Mouse (Mus musculus) ovary, postnatal 14 days (tissue): ENCODE measurements at regions not wholly inside any gene's neighbourhood (a gene's known extent, or its start where the extent isn't known, plus 50 kb on each side); places are given as distances from the start of the nearest gene placed in this dataset.
"Not testable (repeated sequence)": the region's sequence is repeated elsewhere in the genome, so short reads cannot be mapped to it uniquely, and the experiment has no call there.

Experiments used
- DNase-seq: peaks from one replicate; pipeline ENCODE4 v3.0.0; 2022; ENCODE audit warnings: low spot score

GRCm38 (mm10) chr4:55279351-55279750, 70.5 kb upstream of the Rad23b start:
- DNase-seq, result not testable (repeated sequence)

GRCm38 (mm10) chr4:55280706-55281105, 69.1 kb upstream of the Rad23b start:
- DNase-seq, result no peak

- DNase-seq, result no peak
These were observed 68.3 kb upstream of the Rad23b start for GRCm38 (mm10) chr4:55281486-55282096.

- DNase-seq, result no peak
These were observed 67.4 kb upstream of the Rad23b start for GRCm38 (mm10) chr4:55282474-55282873.

- DNase-seq, result no peak
These were observed 65.1 kb upstream of the Rad23b start for GRCm38 (mm10) chr4:55284722-55285225.

- DNase-seq, result no peak
These were observed 64.2 kb upstream of the Rad23b start for GRCm38 (mm10) chr4:55285641-55286040.

- no peak for DNase-seq
These were observed 61.4 kb upstream of the Rad23b start for GRCm38 (mm10) chr4:55288456-55288855.

- no peak for DNase-seq
These were observed 57.6 kb upstream of the Rad23b start for GRCm38 (mm10) chr4:55292277-55292676.

GRCm38 (mm10) chr4:55292701-55293100, 57.1 kb upstream of the Rad23b start:
- no peak for DNase-seq

GRCm38 (mm10) chr4:55293347-55294079, 56.3 kb upstream of the Rad23b start:
- no peak for DNase-seq

GRCm38 (mm10) chr4:55294255-55294687, 55.6 kb upstream of the Rad23b start:
- DNase-seq, result no peak

GRCm38 (mm10) chr4:55297841-55298240, 52.0 kb upstream of the Rad23b start:
- no peak for DNase-seq
